Mouse (Mus musculus) hindbrain, embryonic 15.5 days (tissue): ENCODE measurements around the gene Txnrd1. TPM values are rescaled to one million over a fixed set of nuclear protein-coding genes. Genes with fewer than 3 reads are reported as not detected.

ENCODE experiments used
- ATAC-seq: fragments of 200-750 bp; cut with Nextera tagmentation; 2 replicates; pipeline ENCODE4 v1.8.0; 2017; ENCODE audit warnings: low read depth, moderate number of reproducible peaks, moderate TSS enrichment; ENCODE audit not compliant: low FRiP score
- H3K27ac ChIP-seq: fragments of 300-500 bp; sonication (generic); replicated peaks from 2 replicates; pipeline ENCODE4 v1.5.1; 2015; ENCODE audit warnings: mild to moderate bottlenecking, inconsistent platforms
- H3K27me3 ChIP-seq: fragments of 300-500 bp; sonication (generic); 2 replicates; pipeline ENCODE4 v1.6.1; 2015; ENCODE audit warnings: control low read depth, inconsistent platforms
- H3K36me3 ChIP-seq: fragments of 300-500 bp; sonication (generic); 2 replicates; pipeline ENCODE4 v1.6.1; 2015; ENCODE audit warnings: control low read depth, inconsistent platforms
- H3K4me1 ChIP-seq: fragments of 300-500 bp; sonication (generic); replicated peaks from 2 replicates; pipeline ENCODE4 v1.6.1; 2015; ENCODE audit warnings: control low read depth, inconsistent platforms
- H3K4me2 ChIP-seq: fragments of 300-500 bp; sonication (generic); 2 replicates; pipeline ENCODE4 v1.6.1; 2015; ENCODE audit warnings: moderate library complexity, mild to moderate bottlenecking, inconsistent platforms
- H3K4me3 ChIP-seq: fragments of 300-500 bp; sonication (generic); 2 replicates; pipeline ENCODE4 v1.5.1; 2015; ENCODE audit warnings: mild to moderate bottlenecking, inconsistent platforms
- H3K9ac ChIP-seq: fragments of 300-500 bp; sonication (generic); 2 replicates; pipeline ENCODE4 v1.6.1; 2015; ENCODE audit warnings: inconsistent platforms
- H3K9me3 ChIP-seq: fragments of 300-500 bp; sonication (generic); 2 replicates; pipeline ENCODE4 v1.6.1; 2016; ENCODE audit warnings: control low read depth, inconsistent platforms
- WGBS: fragments of 180-500 bp; shearing (Covaris S2); methylation state at CpG from one replicate; pipeline ENCODE4 v1.1.7; 2015; 5-methylcytosine and 5-hydroxymethylcytosine counted together
- polyA plus RNA-seq: library from polyadenylated mRNA; unstranded; fragments of >200 nt; fragmentation: Nextera tagmentation; extraction: Ambion mirVana; gene quantifications from 2 replicates; pipeline ENCODE4 v1.2.1, GENCODE M21; 2015

Gene Txnrd1
- polyA plus RNA-seq, 1 experiment from 2014 or later: 105 TPM

DNA sequence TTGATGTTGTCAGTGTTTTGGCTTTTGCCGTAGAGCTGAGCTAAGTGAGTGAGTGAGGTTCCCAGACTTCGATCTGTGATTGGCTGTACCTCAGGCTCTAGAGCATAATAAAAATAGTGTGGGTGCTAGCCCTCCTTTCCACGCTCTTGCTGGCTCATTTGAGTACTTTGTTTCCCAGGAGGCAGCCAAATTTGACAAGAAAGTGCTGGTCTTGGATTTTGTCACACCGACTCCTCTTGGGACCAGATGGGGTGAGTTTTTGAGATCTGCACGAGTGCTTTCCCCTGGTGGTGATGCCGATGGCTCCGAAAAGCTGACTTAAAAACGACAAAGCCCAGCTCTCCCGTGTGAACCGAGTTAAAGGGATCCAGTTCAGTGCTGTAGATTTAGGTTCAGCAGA, 41.7 kb downstream of the Txnrd1 start:
- no peak for ATAC-seq
- 91% methylated on average over 10 of the region's 10 CpGs for WGBS
- H3K36me3 ChIP-seq: peaks cover 57% of the 10 kb centered on the region

DNA sequence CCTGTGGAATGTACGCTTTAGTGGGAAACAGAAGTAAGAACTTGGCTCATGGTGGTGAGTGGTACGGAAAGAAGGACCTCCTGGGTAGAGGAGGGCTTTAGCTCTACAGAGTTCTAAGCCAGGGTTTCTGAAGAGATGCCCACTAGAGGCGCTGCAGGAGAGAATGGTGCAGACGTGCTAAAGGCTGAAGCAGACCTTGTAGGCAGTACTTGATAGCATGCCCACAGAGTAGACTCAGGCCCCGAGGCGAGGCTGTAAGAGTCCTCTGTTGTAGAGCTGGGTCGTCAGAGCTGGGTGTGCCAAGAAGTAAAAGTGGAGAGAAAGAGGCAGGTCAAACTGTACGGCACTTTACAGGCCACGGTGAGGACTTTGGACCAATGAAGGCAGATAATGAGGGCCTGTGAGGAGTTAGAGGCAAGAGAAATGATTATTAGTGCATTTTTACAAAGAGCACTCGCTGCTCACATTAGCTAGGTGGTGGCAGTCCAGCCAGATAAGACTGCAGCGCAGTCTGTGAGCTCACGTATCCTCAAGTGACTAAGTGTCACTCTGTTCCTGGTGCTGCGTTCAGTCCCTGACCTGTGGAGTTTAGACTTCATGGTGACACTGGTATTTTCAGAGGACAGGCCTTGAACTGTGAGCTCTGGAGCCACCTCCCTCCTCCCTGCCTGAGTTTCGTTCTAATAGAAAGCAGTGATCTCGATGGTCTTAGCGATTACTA, 42.5 kb downstream of the Txnrd1 start:
- Histone ChIP-seq H3K4me2 (no peak overlapping the region), H3K9ac (no peak overlapping the region), H3K27me3 (no peaks in the 10 kb centered on the region), H3K4me3 (no peak overlapping the region), H3K27ac (no peak overlapping the region), H3K9me3 (no peaks in the 10 kb centered on the region), H3K36me3 (peaks cover 65% of the 10 kb centered on the region), H3K4me1 (no peaks in the 10 kb centered on the region)
- no peak for ATAC-seq
- 86% methylated on average over 16 of the region's 16 CpGs for WGBS

More for the DNA sequence above, 41.7 kb downstream of the Txnrd1 start:
- Histone ChIP-seq H3K27me3 (no peaks in the 10 kb centered on the region), H3K4me1 (no peaks in the 10 kb centered on the region), H3K4me2 (no peak overlapping the region), H3K9me3 (no peaks in the 10 kb centered on the region), H3K27ac (no peak overlapping the region), H3K4me3 (no peak overlapping the region), H3K9ac (no peak overlapping the region)

DNA sequence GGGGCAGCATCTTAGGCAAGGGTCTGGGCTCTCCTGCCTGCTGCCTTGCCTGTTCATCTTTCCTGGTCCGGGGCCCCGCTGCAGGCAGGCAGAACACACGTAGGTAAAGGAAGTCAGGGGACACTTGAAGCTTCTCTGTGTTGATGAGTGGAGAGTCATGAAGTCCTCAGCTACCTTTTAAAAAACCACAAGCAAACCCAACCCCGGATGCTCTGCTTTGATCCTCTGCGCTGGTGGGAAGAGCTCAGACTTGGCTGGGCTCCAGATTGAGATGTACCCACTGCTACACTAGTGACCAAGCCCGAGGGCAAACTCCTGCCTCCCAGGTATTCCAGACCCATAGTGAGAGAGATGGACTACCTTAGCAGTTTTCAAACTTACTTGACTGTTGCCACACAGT, 53.6 kb downstream of the Txnrd1 start:
- ATAC-seq: no peak
- Histone ChIP-seq H3K27me3 (no peaks in the 10 kb centered on the region), H3K9ac (no peak overlapping the region), H3K9me3 (no peaks in the 10 kb centered on the region), H3K4me3 (no peak overlapping the region), H3K36me3 (peaks cover 74% of the 10 kb centered on the region), H3K4me1 (no peaks in the 10 kb centered on the region), H3K4me2 (no peak overlapping the region), H3K27ac (no peak overlapping the region)
- WGBS: 94% methylated on average over 6 of the region's 6 CpGs

DNA sequence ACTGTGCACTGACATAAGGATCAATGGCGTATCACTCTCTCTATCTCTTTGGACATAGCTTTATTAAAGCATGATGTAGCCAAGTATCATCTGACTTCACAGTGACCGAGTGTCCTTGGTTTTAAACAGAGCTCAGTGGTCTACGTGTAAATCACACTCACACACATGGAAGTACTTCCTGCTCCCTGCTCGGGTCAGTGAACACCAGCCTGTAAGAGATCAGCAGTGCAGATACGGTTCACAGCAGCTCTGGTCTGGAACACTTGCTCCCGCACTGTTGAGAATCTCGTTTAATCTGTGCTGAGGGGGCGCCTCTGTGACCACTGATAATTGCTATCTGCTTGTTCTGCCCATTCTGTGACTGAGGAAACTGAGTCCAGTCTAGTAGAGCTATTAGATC, 54.8 kb downstream of the Txnrd1 start:
- Histone ChIP-seq H3K4me3 (no peak overlapping the region), H3K27ac (no peak overlapping the region), H3K36me3 (peaks cover 64% of the 10 kb centered on the region), H3K27me3 (no peaks in the 10 kb centered on the region), H3K4me1 (0 out of 2 replicates have a peak, but pooled peaks cover under 1% of the 10 kb centered on the region), H3K9me3 (no peaks in the 10 kb centered on the region), H3K9ac (no peak overlapping the region), H3K4me2 (no peak overlapping the region)
- ATAC-seq: no peak
- 90% methylated on average over 8 of the region's 8 CpGs for WGBS

DNA sequence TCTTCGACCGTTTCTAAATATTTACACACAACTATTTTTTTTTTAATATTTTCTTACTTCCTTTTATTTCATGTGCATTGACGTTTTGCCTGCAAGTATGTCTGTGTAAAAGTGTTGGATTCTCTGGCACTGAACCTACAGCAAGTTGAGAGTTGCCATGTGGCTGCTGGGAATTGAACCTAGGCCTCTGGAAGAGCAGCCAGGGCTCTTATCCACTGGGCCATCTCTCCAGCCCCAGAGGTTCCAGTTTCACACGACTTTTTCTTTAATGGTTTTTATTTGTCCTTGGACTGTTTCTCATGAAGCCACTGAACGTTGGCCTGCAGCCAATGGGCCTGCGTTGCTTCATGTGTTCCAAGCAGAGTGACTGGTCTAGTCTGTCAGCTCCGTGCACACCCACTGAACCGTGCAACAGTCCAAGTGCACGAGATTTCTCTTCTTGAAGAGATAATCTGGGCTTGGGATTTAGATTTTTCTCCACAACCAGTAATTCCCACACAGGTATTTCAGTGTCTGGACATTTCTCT, 55.8 kb downstream of the Txnrd1 start:
- H3K27ac ChIP-seq: no peak overlapping the region
- H3K4me2 ChIP-seq: no peak overlapping the region
- no peak overlapping the region for H3K4me3 ChIP-seq
- 0 out of 2 replicates have a peak, but pooled peaks cover 3% of the 10 kb centered on the region for H3K4me1 ChIP-seq
- ATAC-seq: no peak
- no peaks in the 10 kb centered on the region for H3K9me3 ChIP-seq
- no peaks in the 10 kb centered on the region for H3K27me3 ChIP-seq
- peaks cover 54% of the 10 kb centered on the region for H3K36me3 ChIP-seq
- WGBS: 67% methylated on average over 9 of the region's 9 CpGs
- H3K9ac ChIP-seq: no peak overlapping the region

DNA sequence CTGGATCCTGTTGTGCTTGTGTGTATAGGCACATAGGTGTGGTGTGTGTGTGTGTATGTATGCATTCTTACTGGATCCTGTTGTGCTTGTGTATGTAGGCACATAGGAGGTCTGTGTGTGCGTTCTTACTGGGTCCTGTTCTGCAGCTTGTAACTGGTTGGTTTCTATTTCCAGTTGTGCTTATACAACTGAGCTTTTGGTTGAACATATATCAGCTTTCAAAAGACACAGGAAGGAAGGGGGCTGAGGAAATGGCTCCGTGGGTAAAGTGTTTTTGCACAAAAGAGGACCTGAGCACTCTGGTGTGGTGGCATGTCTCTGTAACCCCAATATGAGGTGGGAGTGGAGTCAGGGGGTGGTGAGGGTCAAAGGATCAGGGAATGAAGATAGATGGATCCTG, 57.2 kb downstream of the Txnrd1 start:
- Histone ChIP-seq H3K27me3 (no peaks in the 10 kb centered on the region), H3K4me1 (0 out of 2 replicates have a peak, but pooled peaks cover 3% of the 10 kb centered on the region), H3K4me2 (no peak overlapping the region), H3K9ac (no peak overlapping the region), H3K36me3 (peaks cover 49% of the 10 kb centered on the region), H3K27ac (no peak overlapping the region), H3K4me3 (no peak overlapping the region), H3K9me3 (no peaks in the 10 kb centered on the region)
- WGBS: 88% methylated on average over 2 of the region's 2 CpGs
- ATAC-seq: no peak

DNA sequence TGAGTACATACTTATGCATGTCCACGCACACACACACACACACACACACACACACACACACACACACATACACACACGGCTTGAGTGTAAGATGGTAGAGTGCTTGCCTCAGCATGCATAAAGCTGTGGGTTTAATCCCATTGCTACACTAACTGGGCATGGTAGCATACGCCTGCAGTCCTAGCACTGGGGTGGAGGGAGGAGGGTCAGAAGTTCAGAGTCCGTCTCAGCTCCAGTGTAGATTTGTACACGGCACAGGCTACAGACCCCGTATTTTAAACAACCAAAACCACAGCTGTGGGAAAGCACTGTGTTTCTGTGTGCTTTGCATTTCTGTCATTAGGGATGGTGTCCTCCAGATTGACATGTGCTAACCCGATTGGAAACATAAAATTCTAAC, 57.7 kb downstream of the Txnrd1 start:
- Histone ChIP-seq H3K4me1 (0 out of 2 replicates have a peak, but pooled peaks cover 3% of the 10 kb centered on the region), H3K27me3 (no peaks in the 10 kb centered on the region), H3K27ac (no peak overlapping the region), H3K36me3 (peaks cover 49% of the 10 kb centered on the region), H3K9ac (no peak overlapping the region), H3K4me2 (no peak overlapping the region), H3K9me3 (no peaks in the 10 kb centered on the region), H3K4me3 (no peak overlapping the region)
- ATAC-seq: no peak
- 88% methylated on average over 7 of the region's 7 CpGs for WGBS

DNA sequence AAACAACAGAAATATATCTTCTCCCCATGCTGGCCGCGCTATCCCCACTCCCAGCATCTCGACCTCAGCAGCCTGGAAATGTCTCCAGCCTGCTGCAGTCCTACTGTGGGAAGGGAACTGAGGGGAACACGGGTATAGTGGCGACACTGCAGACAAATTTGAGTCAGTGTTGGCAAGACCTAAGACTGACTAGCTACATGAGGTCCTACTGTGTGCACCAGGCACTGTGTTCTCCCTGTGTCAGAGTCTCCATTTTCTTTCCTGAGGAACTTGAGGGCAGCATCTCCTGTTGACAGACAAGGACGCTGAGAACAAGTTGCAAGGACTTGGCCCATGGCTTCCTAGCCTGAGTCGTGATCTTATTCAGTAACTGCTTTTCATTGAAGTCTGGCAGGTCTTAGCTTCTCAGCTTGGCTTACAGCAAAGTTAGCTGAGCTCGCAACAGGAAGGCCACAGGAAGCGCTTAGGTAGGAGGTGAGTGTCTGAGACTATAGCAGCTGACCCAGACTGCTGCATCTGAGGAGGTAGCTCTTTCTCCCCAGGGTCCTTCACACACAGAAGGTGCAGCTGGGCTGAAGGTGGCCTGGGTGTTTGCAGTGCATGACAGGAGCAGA, 58.8 kb downstream of the Txnrd1 start:
- H3K9ac ChIP-seq: no peak overlapping the region

DNA sequence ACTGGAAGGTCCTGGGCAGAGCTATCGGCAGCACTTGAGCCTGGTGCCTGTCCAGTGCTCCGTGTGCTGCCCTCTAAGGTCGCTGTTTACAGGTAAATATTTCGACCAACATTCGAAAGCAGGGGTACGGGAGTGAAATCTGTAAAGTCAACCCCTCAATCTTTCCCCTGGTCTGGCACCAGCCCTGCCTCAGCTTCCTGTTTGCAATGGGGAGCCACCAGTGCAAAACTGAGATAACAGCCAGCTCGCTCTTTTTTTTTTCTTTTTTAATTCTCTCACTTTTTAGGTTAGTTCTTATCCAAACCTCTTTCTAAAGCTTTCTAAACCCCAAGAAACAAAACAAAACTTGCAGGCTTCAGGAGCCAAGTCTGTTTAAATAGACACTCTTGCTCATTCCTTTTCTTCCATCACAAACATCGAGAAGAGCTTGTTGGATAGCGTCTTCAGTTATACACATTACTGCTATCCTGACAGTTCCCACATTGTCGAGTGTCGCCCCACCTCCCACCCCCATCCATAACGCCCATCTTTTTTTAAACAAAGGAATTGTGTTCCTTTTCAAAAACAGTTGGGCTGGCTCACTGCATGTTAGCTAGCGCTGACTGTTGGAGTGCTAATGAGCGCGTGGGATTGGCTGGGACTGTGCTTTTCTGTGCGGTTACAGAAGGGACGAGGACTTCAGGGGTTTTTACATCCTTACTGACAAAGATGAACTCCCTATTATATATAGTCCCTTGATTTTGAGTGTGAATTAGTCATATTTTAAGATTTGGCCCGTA, 60.3 kb downstream of the Txnrd1 start:
- H3K9me3 ChIP-seq: no peaks in the 10 kb centered on the region
- H3K4me3 ChIP-seq: no peak overlapping the region
- no peak overlapping the region for H3K27ac ChIP-seq
- H3K4me1 ChIP-seq: 0 out of 2 replicates have a peak, but pooled peaks cover 3% of the 10 kb centered on the region
- H3K9ac ChIP-seq: no peak overlapping the region
- ATAC-seq: no peak
- H3K4me2 ChIP-seq: no peak overlapping the region
- peaks cover 46% of the 10 kb centered on the region for H3K36me3 ChIP-seq
- H3K27me3 ChIP-seq: no peaks in the 10 kb centered on the region
- 67% methylated on average over 18 of the region's 18 CpGs for WGBS

More for the DNA sequence above, 58.8 kb downstream of the Txnrd1 start:
- Histone ChIP-seq H3K4me3 (no peak overlapping the region), H3K36me3 (peaks cover 47% of the 10 kb centered on the region), H3K27me3 (no peaks in the 10 kb centered on the region), H3K9me3 (no peaks in the 10 kb centered on the region), H3K27ac (no peak overlapping the region), H3K4me2 (no peak overlapping the region), H3K4me1 (0 out of 2 replicates have a peak, but pooled peaks cover 3% of the 10 kb centered on the region)
- ATAC-seq: no peak
- WGBS: 88% methylated on average over 9 of the region's 9 CpGs

DNA sequence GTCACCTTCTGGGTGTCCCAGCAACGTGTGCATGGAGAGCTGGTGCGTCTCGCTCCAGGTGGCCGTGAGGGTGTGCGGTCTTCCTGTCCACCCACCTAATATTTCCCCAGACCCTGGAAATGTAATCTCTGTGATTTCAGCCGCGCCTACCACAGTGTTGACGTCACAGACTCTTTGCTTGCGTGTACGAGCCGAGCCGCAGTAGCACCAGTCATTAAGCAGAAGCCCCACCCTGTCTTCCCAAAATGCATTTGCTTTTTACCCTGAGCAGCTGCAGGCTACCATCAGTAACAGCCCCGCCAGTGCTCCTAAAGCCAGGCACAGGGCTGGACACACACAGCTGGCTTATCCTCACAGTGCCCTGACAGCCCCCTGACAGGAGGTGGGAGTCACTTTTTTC, 64.2 kb downstream of the Txnrd1 start:
- H3K27ac ChIP-seq: no peak overlapping the region
- no peak overlapping the region for H3K9ac ChIP-seq
- WGBS: 92% methylated on average over 13 of the region's 13 CpGs
- no peak overlapping the region for H3K4me2 ChIP-seq
- H3K4me1 ChIP-seq: peaks cover 20% of the 10 kb centered on the region
- H3K4me3 ChIP-seq: no peak overlapping the region
- no peak for ATAC-seq
- H3K27me3 ChIP-seq: no peaks in the 10 kb centered on the region
- peaks cover 23% of the 10 kb centered on the region for H3K36me3 ChIP-seq
- no peaks in the 10 kb centered on the region for H3K9me3 ChIP-seq

DNA sequence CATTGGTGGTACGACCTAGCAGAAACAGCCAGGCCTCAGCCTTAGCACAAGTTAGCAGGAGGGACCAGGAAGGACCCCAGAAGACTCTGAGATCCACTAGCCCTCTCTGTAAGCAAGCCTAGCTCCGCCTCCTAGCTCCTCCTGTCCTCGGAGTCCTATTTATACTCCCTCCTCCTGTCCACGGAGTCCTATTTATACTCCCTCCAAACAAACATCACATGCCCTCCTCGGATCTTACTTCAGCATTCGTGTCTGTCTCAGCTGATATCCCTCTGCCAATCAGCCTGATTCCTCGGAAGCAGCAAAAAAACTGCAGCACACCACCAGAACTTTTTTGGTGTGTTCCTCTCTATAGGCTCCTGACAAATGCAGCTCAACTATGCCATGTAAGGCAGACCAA, 65.1 kb downstream of the Txnrd1 start:
- H3K36me3 ChIP-seq: peaks cover 23% of the 10 kb centered on the region
- 64% methylated on average over 7 of the region's 7 CpGs for WGBS
- H3K4me1 ChIP-seq: peaks cover 16% of the 10 kb centered on the region
- H3K27ac ChIP-seq: no peak overlapping the region
- no peaks in the 10 kb centered on the region for H3K9me3 ChIP-seq
- H3K27me3 ChIP-seq: no peaks in the 10 kb centered on the region
- ATAC-seq: no peak
- no peak overlapping the region for H3K9ac ChIP-seq
- no peak overlapping the region for H3K4me3 ChIP-seq
- no peak overlapping the region for H3K4me2 ChIP-seq
